Mouse (Mus musculus): ENCODE results near the gene Mapk9. TPM values are rescaled to one million over a fixed set of nuclear protein-coding genes. Genes with fewer than 3 reads are reported as not detected.
A peak's percentile ranks its signal among the peaks of the same experiment; 100 is the strongest.

The Mapk9 gene
- polyA plus RNA-seq, 1 experiment from 2014 or later = 38.4 TPM

DNA sequence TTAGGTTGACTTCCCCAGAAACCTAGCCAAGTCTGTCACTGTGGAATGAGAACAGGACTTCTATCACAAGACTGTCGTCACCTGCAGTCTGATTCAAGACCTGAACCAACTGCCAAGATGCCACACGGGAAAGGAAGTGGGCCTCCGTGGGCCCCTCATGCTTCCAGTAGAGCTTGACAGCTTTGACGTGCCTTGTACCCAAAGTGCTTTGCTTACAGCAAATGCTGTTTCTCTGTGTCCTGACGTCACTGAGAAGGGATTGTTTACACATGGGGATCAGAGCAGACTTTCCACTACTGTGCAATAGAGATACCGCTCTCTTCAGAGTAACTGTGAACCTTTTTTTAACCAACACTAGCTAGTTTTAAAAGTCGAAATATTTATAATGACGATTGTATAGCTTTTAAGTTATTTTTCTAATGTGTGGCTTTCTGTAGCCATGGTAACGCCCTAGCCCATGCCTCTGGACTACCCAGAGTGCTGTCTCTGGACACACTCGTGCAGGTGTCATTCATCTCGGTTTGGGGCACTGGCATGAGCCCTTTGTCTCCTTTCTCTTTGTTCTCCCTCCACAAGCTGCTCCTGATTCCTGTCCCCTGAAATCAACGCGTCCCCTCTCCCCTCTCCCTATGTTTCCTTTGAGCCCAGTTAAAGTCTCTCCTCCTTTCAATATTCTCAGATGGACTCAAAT, 8.7 kb upstream of the Mapk9 start:
- Histone ChIP-seq H3K4me2 (no peak overlapping the region), H3K9ac (no peak overlapping the region), H3K27me3 (ENCODE audit: insufficient read depth, low read length) (no peaks in the 10 kb centered on the region), H3K4me1 (ENCODE audit: insufficient read depth) (no peaks in the 10 kb centered on the region), H3K9me3 (ENCODE audit: low read depth, low read length) (no peaks in the 10 kb centered on the region), H3K27ac (ENCODE audit: low read depth) (no peak overlapping the region), H3K4me3 (ENCODE audit: low read depth, low read length) (no peak overlapping the region), H3K36me3 (ENCODE audit: insufficient read depth) (peaks cover 17% of the 10 kb centered on the region; the same call in 1 of the 2 replicates)
- WGBS = 53% methylated on average over 13 of the region's 13 CpGs
- no peak for DNase-seq
- no peak for ATAC-seq (ENCODE audit: insufficient read depth)
- no peak for TF ChIP-seq CTCF (IDR thresholded peaks at IDR 0.05; ENCODE audit: low read depth)

DNA sequence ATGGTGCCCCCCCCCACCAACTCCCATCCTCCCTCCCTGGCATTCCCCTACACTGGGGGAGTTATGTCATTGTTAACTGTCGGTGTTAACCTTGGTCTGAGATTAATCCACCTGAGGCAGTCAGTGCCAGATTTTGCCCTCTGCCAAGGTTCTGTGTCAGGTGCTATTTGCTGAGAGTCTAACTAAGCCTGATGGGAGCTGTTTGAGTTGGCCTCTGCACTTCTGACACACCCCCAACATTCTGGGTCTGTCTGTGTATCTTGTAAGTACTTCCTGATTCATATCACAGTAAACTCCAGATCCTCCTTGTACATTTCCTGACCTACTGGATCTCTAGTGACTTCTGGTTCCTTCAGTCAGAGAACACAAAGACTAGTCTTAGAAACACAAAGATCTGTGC, 5.9 kb upstream of the Mapk9 start:
- 64% methylated on average over 1 of the region's 1 CpGs for WGBS
- DNase-seq (no peak), ATAC-seq (ENCODE audit: insufficient read depth) (no peak)
- no peak for TF ChIP-seq CTCF (IDR thresholded peaks at IDR 0.05; ENCODE audit: low read depth)
- no peak overlapping the region for H3K4me2 ChIP-seq
- no peaks in the 10 kb centered on the region for H3K27me3 ChIP-seq (ENCODE audit: insufficient read depth, low read length)
- H3K9ac ChIP-seq = no peak overlapping the region
- no peaks in the 10 kb centered on the region for H3K9me3 ChIP-seq (ENCODE audit: low read depth, low read length)
- H3K4me3 ChIP-seq (ENCODE audit: low read depth, low read length) = no peak overlapping the region
- no peaks in the 10 kb centered on the region for H3K36me3 ChIP-seq (ENCODE audit: insufficient read depth)
- H3K4me1 ChIP-seq (ENCODE audit: insufficient read depth) = no peaks in the 10 kb centered on the region
- H3K27ac ChIP-seq (ENCODE audit: low read depth) = no peak overlapping the region

DNA sequence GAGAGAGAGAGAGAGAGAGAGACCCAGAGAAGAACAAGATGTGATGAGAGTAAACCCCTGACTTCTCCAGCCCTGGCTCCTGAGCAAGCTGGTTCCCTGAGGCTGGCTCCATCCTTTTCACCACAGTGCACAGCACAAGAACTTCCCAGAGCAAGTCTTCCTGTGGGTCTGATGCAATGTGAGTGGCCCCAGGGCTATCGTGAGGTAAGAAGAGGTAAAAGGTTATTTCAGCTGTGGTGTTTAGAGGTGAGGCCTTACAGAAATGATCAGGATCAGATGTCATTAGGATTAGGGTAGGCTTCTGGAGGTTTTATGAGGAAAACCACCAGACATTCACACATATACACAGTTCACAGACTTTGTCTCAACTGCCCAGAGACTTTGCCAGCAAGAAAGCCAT, 4.7 kb upstream of the Mapk9 start:
- Histone ChIP-seq H3K9me3 (ENCODE audit: low read depth, low read length) (no peaks in the 10 kb centered on the region), H3K27ac (ENCODE audit: low read depth) (no peak overlapping the region), H3K9ac (no peak overlapping the region), H3K27me3 (ENCODE audit: insufficient read depth, low read length) (no peaks in the 10 kb centered on the region), H3K36me3 (ENCODE audit: insufficient read depth) (no peaks in the 10 kb centered on the region), H3K4me2 (no peak overlapping the region), H3K4me1 (ENCODE audit: insufficient read depth) (peaks cover 2% of the 10 kb centered on the region; the same call in 1 of the 2 replicates), H3K4me3 (ENCODE audit: low read depth, low read length) (no peak overlapping the region)
- TF ChIP-seq CTCF (IDR thresholded peaks at IDR 0.05; ENCODE audit: low read depth) = no peak
- DNase-seq (no peak), ATAC-seq (ENCODE audit: insufficient read depth) (no peak)
- 59% methylated on average over 1 of the region's 1 CpGs for WGBS

DNA sequence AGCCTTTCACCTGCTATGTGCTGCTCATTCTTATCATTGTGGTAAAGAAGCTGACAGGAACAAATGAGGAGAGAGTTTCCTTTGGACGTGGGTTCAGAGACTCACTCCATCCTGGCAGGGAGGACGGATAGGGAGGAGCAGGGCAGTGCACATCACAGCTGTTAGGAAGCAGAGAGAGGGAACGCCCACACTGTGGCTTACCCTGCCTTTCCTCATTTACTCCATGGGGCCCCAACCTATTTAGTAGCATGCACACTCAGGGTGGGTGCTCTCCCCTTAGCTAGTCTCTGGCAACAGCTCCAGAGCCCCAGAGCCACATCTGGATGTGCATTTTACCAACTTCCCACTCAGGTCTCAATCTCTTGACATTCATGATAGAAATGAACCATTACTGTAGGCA, 3.8 kb upstream of the Mapk9 start:
- Histone ChIP-seq H3K4me1 (ENCODE audit: insufficient read depth) (peaks cover 5% of the 10 kb centered on the region; the same call in 1 of the 2 replicates), H3K4me3 (ENCODE audit: low read depth, low read length) (no peak overlapping the region), H3K9ac (no peak overlapping the region), H3K4me2 (no peak overlapping the region), H3K9me3 (ENCODE audit: low read depth, low read length) (no peaks in the 10 kb centered on the region), H3K36me3 (ENCODE audit: insufficient read depth) (no peaks in the 10 kb centered on the region), H3K27ac (ENCODE audit: low read depth) (no peak overlapping the region), H3K27me3 (ENCODE audit: insufficient read depth, low read length) (no peaks in the 10 kb centered on the region)
- ATAC-seq (ENCODE audit: insufficient read depth) (no peak), DNase-seq (no peak)
- no peak for TF ChIP-seq CTCF (IDR thresholded peaks at IDR 0.05; ENCODE audit: low read depth)
- WGBS = 32% methylated on average over 3 of the region's 3 CpGs

DNA sequence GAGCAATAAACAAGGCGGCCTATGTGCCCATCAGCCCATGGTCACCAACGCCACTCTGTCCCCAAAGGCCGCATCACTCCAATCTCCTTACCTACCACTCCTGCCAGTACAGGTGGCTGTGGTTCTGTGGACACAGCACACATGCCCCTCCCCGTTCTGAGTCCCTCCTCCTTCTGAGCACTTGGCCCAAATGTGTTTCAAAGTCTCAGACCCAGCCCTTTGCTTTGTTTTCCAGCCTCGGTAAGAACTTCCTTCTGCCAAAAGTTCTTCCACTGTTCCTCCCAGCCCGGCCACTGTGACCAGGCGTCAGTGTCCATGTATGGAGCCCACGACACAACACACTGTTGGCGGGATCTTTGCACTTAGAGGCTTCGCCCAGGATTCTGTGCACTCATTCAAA, 2.2 kb upstream of the Mapk9 start:
- WGBS = 85% methylated on average over 10 of the region's 10 CpGs
- Histone ChIP-seq H3K4me1 (ENCODE audit: insufficient read depth) (peaks cover 9% of the 10 kb centered on the region; the same call in 1 of the 2 replicates), H3K36me3 (ENCODE audit: insufficient read depth) (no peaks in the 10 kb centered on the region), H3K27ac (ENCODE audit: low read depth) (no peak overlapping the region), H3K4me3 (ENCODE audit: low read depth, low read length) (no peak overlapping the region), H3K9me3 (ENCODE audit: low read depth, low read length) (no peaks in the 10 kb centered on the region), H3K27me3 (ENCODE audit: insufficient read depth, low read length) (no peaks in the 10 kb centered on the region), H3K4me2 (no peak overlapping the region), H3K9ac (no peak overlapping the region)
- no peak for TF ChIP-seq CTCF (IDR thresholded peaks at IDR 0.05; ENCODE audit: low read depth)
- ATAC-seq (ENCODE audit: insufficient read depth) (no peak), DNase-seq (no peak)

DNA sequence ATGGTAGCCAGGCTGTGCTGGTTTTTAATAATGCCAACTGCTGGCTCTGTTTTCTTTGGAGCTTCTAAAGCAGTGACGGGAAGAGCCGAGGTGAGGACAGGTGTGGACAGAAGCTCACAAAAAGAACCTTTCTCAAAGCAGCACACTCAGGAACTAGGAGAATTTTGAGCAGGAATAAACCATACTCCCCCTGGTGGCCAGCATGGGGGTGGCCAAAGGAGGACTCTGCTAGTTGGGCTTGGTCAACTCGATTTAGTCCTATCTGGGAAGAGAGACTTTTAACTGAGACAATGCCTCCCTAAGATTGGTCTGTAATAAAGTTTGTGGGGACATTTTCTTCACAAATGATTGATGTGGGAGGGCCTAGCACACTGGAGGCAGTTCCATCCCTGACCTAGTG, 1.6 kb upstream of the Mapk9 start:
- H3K27me3 ChIP-seq (ENCODE audit: insufficient read depth, low read length) = no peaks in the 10 kb centered on the region
- no peak overlapping the region for H3K4me3 ChIP-seq (ENCODE audit: low read depth, low read length)
- no peak overlapping the region for H3K27ac ChIP-seq (ENCODE audit: low read depth)
- no peaks in the 10 kb centered on the region for H3K9me3 ChIP-seq (ENCODE audit: low read depth, low read length)
- 33% methylated on average over 3 of the region's 3 CpGs for WGBS
- peak; percentile 79 for TF ChIP-seq CTCF (IDR thresholded peaks at IDR 0.05; ENCODE audit: low read depth)
- no peak overlapping the region for H3K4me2 ChIP-seq
- no peaks in the 10 kb centered on the region for H3K36me3 ChIP-seq (ENCODE audit: insufficient read depth)
- no peak overlapping the region for H3K9ac ChIP-seq
- H3K4me1 ChIP-seq (ENCODE audit: insufficient read depth) = peaks cover 9% of the 10 kb centered on the region; the same call in 1 of the 2 replicates
- DNase-seq = peak; percentile 82
- no peak for ATAC-seq (ENCODE audit: insufficient read depth)

DNA sequence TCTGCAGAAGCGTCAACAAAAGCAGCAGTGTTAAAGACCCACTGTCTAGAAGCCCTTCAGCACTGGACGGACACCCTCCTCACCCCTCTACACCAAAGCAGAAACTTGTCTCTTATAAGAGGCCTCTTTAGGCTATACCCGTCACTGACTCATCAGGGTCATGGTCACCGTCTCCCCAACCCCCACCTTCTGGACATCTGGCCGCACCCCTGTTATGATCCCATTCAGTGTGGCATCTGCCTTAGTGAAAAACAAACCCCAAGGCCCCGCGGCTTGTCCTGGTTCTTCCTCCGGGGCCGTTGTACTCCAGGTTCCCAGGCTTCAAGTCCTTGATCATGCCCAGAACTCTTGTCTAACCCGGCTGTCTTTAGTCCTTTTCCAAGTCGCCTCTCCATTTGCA, 593 bp upstream of the Mapk9 start:
- Histone ChIP-seq H3K27me3 (ENCODE audit: insufficient read depth, low read length) (no peaks in the 10 kb centered on the region), H3K4me2 (peak overlapping the region; percentile 83), H3K9ac (peak overlapping the region; percentile 86), H3K4me3 (ENCODE audit: low read depth, low read length) (peak overlapping the region; percentile 84), H3K4me1 (ENCODE audit: insufficient read depth) (peaks cover 9% of the 10 kb centered on the region; the same call in 1 of the 2 replicates), H3K9me3 (ENCODE audit: low read depth, low read length) (no peaks in the 10 kb centered on the region), H3K36me3 (ENCODE audit: insufficient read depth) (0 out of 2 replicates have a peak, but pooled peaks cover 4% of the 10 kb centered on the region), H3K27ac (ENCODE audit: low read depth) (peak overlapping the region; percentile 30; the same call in 1 of the 2 replicates)
- no peak for TF ChIP-seq CTCF (IDR thresholded peaks at IDR 0.05; ENCODE audit: low read depth)
- peak; percentile 1; the same call in 1 of the 2 replicates for ATAC-seq (ENCODE audit: insufficient read depth)
- no peak for DNase-seq
- WGBS = 30% methylated on average over 11 of the region's 11 CpGs

Measured in lung, embryonic 14.5 days (tissue).